Mouse (Mus musculus) thymus, adult 2 months (tissue): ENCODE measurements around the gene Ager. TPM values are rescaled to one million over a fixed set of nuclear protein-coding genes. Genes with fewer than 3 reads are reported as not detected.
A peak's percentile ranks its signal among the peaks of the same experiment; 100 is the strongest.

Source experiments
- DNase-seq: peaks from one replicate; pipeline ENCODE4 v3.0.0; 2021
- H3K27ac ChIP-seq: fragments of 200-500 bp; 2 replicates; pipeline ENCODE4 v1.5.1; 2012; ENCODE audit warnings: low read length, control low read depth; ENCODE audit not compliant: control insufficient read depth, insufficient read depth
- H3K27me3 ChIP-seq: fragments of 200-500 bp; 2 replicates; pipeline ENCODE4 v1.6.1; 2012; ENCODE audit warnings: mild to moderate bottlenecking, low read length, moderate library complexity, mixed read lengths; ENCODE audit not compliant: control insufficient read depth, insufficient read depth
- H3K36me3 ChIP-seq: fragments of 200-500 bp; 2 replicates; pipeline ENCODE4 v1.6.1; 2012; ENCODE audit warnings: mild to moderate bottlenecking, low read length, moderate library complexity; ENCODE audit not compliant: control insufficient read depth, insufficient read depth
- H3K4me1 ChIP-seq: fragments of 200-500 bp; replicated peaks from 2 replicates; pipeline ENCODE4 v1.6.1; 2012; ENCODE audit warnings: low read length; ENCODE audit not compliant: control insufficient read depth, insufficient read depth
- H3K4me3 ChIP-seq: fragments of 200-500 bp; 2 replicates; pipeline ENCODE4 v1.5.1; 2012; ENCODE audit warnings: mild to moderate bottlenecking, low read length, control low read depth, moderate library complexity; ENCODE audit not compliant: control insufficient read depth, insufficient read depth
- CTCF ChIP-seq: fragments of 200-500 bp; IDR thresholded peaks from 2 replicates; pipeline ENCODE4 v1.5.1; 2012; ENCODE audit warnings: mild to moderate bottlenecking, control low read depth, low read length, moderate library complexity, borderline replicate concordance; ENCODE audit not compliant: control insufficient read depth, poor library complexity, insufficient read depth; ENCODE audit errors: extremely low read depth
- POLR2A ChIP-seq: fragments of 200-500 bp; IDR thresholded peaks from 2 replicates; pipeline ENCODE4 v1.6.1; 2012; ENCODE audit warnings: mild to moderate bottlenecking, low read length, control low read depth, moderate library complexity; ENCODE audit not compliant: control insufficient read depth, poor library complexity, insufficient read depth; ENCODE audit errors: extremely low read depth
- WGBS: fragments of 180-500 bp; shearing (Covaris S2); methylation state at CpG from one replicate; pipeline ENCODE4 v1.1.7; 2018; 5-methylcytosine and 5-hydroxymethylcytosine counted together
- polyA plus RNA-seq: library from polyadenylated mRNA; depleted of rRNA; stranded (reverse); fragments of >200 nt; gene quantifications from 2 replicates; pipeline ENCODE4 v1.2.3, GENCODE M21; 2012

The Ager gene
- polyA plus RNA-seq, 1 experiment = 18.8 TPM

GRCm38 (mm10) chr17:34583397-34583796 lies 14.3 kb upstream of the Ager start:
- Histone ChIP-seq H3K4me1 (peaks cover 16% of the 10 kb centered on the region), H3K27me3 (no peaks in the 10 kb centered on the region), H3K27ac (no peak overlapping the region), H3K36me3 (no peaks in the 10 kb centered on the region), H3K4me3 (no peak overlapping the region)
- WGBS = 83% methylated on average over 7 of the region's 7 CpGs
- TF ChIP-seq CTCF = no peak
- TF ChIP-seq POLR2A = no peak
- DNase-seq = no peak

DNA sequence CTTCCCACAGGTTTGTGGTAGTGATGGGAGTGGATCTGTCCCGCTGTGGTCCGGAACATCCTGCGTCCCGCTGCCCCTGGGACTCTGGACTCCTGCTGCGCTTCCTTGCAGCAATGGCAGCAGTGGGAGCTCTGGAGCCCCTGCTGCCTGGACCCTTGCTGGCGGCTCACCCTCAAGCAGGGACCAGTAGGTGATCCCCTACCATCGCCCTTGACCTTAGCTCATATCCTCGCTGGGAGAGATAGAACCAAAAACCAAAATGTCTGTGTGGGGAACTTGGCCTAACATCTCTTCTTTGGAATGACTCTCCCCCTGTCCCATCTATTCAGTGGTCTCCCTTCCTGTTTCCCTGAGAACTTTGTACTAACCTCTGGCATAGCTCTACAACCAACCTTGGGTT lies 13.8 kb upstream of the Ager start:
- 96% methylated on average over 8 of the region's 8 CpGs for WGBS
- TF ChIP-seq POLR2A (no peak), CTCF (no peak)
- Histone ChIP-seq H3K4me3 (no peak overlapping the region), H3K4me1 (peaks cover 19% of the 10 kb centered on the region), H3K36me3 (no peaks in the 10 kb centered on the region), H3K27ac (no peak overlapping the region), H3K27me3 (no peaks in the 10 kb centered on the region)
- DNase-seq = no peak

- no peak for TF ChIP-seq POLR2A
- TF ChIP-seq CTCF = no peak
- 96% methylated on average over 8 of the region's 8 CpGs for WGBS
- no peaks in the 10 kb centered on the region for H3K36me3 ChIP-seq
Measured at GRCm38 (mm10) chr17:34585121-34585520, 12.5 kb upstream of the Ager start.

DNA sequence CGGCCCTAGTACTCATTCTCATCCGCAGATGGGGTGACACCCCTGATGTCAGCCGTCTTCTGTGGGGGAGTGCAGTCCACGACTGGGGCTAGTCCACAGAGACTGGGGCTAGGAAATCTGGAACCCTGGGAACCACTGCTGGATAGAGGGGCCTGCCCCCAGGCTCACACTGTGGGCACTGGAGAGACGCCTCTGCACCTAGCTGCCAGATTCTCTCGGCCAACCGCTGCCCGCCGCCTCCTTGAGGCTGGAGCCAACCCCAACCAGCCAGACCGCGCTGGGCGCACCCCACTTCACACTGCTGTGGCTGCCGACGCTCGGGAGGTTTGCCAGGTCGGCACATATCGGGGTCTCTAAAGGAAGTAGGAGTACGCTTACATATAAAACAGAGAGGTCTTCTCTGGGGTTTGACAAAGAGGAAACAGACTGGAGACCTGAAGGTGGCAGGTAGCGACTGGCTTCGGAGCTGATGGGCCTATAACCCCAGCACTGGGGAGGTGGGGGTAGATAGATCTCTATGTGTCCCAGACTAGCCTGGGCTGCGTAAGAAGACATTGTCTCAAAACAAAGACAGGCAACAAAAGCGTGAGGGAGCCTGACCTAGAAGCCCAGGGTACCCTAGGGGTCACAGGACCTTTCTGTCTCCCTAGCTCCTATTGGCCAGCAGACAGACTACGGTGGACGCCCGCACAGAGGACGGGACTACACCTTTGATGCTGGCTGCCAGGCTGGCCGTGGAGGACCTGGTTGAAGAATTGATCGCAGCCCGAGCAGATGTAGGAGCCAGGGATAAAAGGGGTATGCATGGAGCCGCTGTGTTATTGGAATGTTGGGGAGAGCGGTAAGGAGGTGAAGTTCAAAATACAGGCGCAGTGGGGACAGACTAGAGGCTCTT lies 11.5 kb upstream of the Ager start:
- H3K36me3 ChIP-seq = no peaks in the 10 kb centered on the region
- H3K27ac ChIP-seq = no peak overlapping the region
- TF ChIP-seq POLR2A (no peak), CTCF (no peak)
- H3K4me1 ChIP-seq = peaks cover 23% of the 10 kb centered on the region
- H3K4me3 ChIP-seq = 0 out of 2 replicates have a peak overlapping the region, but pooled peaks have one; percentile 79
- H3K27me3 ChIP-seq = no peaks in the 10 kb centered on the region
- DNase-seq = no peak
- WGBS = 49% methylated on average over 32 of the region's 32 CpGs

More at GRCm38 (mm10) chr17:34585121-34585520, 12.5 kb upstream of the Ager start:
- H3K27me3 ChIP-seq = no peaks in the 10 kb centered on the region
- no peak for DNase-seq
- peaks cover 20% of the 10 kb centered on the region for H3K4me1 ChIP-seq
- H3K27ac ChIP-seq = no peak overlapping the region
- H3K4me3 ChIP-seq = no peak overlapping the region

DNA sequence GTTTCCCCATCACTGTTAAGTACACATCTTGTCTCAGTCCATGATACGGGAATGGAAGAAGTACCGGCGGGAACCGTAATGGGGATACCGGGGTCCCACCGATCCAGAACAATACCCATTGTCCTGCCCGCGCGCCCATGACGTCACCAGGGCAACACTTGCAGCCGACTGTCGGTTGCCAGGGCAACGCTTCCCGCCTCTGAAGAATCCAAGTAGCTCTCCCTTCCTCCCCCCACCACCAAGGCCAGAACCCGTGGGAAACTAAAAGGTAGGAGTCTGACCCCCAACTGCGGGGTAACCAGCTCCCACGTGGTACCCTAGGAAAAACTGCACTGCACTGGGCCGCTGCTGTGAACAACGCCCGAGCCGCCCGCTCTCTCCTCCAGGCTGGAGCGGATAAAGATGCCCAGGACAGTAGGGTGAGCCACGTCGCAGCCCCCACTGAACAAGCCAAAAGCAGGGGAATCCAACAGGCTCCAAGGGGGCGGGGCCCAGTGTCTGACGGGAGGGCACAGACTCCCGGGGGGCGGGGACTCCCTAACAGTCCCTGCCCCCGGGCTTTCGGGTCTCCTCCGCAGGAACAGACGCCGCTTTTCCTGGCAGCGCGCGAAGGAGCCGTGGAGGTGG lies 10.8 kb upstream of the Ager start:
- H3K4me3 ChIP-seq = peak overlapping the region; percentile 79
- WGBS = under 1% methylated on average over 38 of the region's 38 CpGs
- H3K36me3 ChIP-seq = no peaks in the 10 kb centered on the region
- H3K27ac ChIP-seq = no peak overlapping the region
- H3K4me1 ChIP-seq = peaks cover 23% of the 10 kb centered on the region
- TF ChIP-seq POLR2A (no peak), CTCF (no peak)
- peak; percentile 90 for DNase-seq
- no peaks in the 10 kb centered on the region for H3K27me3 ChIP-seq

DNA sequence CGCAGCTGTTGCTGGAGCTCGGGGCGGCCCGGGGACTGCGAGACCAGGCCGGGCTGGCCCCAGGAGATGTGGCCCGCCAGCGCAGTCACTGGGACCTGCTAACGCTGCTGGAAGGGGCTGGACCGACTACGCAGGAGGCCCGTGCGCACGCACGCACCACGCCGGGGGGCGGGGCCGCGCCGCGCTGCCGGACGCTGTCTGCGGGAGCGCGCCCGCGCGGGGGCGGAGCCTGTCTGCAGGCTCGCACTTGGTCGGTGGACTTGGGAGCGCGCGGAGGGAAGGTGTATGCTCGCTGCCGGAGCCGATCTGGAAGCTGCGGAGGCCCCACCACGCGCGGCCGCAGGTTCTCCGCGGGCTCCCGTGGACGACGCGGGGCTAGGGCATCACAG lies 10.2 kb upstream of the Ager start:
- under 1% methylated on average over 49 of the region's 50 CpGs for WGBS
- peak; percentile 97 for DNase-seq
- H3K4me1 ChIP-seq = peaks cover 23% of the 10 kb centered on the region

More for the DNA sequence above, 10.2 kb upstream of the Ager start:
- TF ChIP-seq CTCF (no peak), POLR2A (peak; percentile 100)
- Histone ChIP-seq H3K27ac (peak overlapping the region; percentile 54), H3K4me3 (peak overlapping the region; percentile 79), H3K36me3 (no peaks in the 10 kb centered on the region), H3K27me3 (no peaks in the 10 kb centered on the region)
